Mouse (Mus musculus) limb, embryonic 11.5 days (tissue): ENCODE measurements around the gene Eno2. TPM values are rescaled to one million over a fixed set of nuclear protein-coding genes. Genes with fewer than 3 reads are reported as not detected.
"Not testable (repeated sequence)": the region's sequence is repeated elsewhere in the genome, so short reads cannot be mapped to it uniquely, and the experiment has no call there.

Source experiments
- ATAC-seq: fragments of 200-750 bp; cut with Nextera tagmentation; 2 replicates; pipeline ENCODE4 v1.8.0; 2017; ENCODE audit warnings: low read depth; ENCODE audit not compliant: insufficient number of reproducible peaks, low FRiP score, low TSS enrichment
- DNase-seq: peaks from one replicate; pipeline ENCODE4 v3.0.0-alpha.2; 2015; ENCODE audit warnings: low spot score
- H3K27ac ChIP-seq: fragments of 300-500 bp; sonication (generic); replicated peaks from 2 replicates; pipeline ENCODE4 v1.5.1; 2014; ENCODE audit warnings: low read depth, mild to moderate bottlenecking, low read length
- H3K27me3 ChIP-seq: fragments of 300-500 bp; sonication (generic); 2 replicates; pipeline ENCODE4 v1.6.1; 2014; ENCODE audit warnings: mild to moderate bottlenecking, low read length, mixed read lengths; ENCODE audit not compliant: control insufficient read depth, insufficient read depth
- H3K36me3 ChIP-seq: fragments of 300-500 bp; sonication (generic); 2 replicates; pipeline ENCODE4 v1.6.1; 2014; ENCODE audit warnings: mild to moderate bottlenecking, low read length, moderate library complexity, mixed read lengths; ENCODE audit not compliant: control insufficient read depth, insufficient read depth
- H3K4me1 ChIP-seq: fragments of 300-500 bp; sonication (generic); 2 replicates; pipeline ENCODE4 v1.6.1; 2014; ENCODE audit warnings: low read length, mixed read lengths; ENCODE audit not compliant: control insufficient read depth, insufficient read depth
- H3K4me2 ChIP-seq: fragments of 300-500 bp; sonication (generic); 2 replicates; pipeline ENCODE4 v1.6.1; 2014; ENCODE audit warnings: low read depth, mild to moderate bottlenecking, moderate library complexity; ENCODE audit not compliant: severe bottlenecking
- H3K4me3 ChIP-seq: fragments of 300-500 bp; sonication (generic); 2 replicates; pipeline ENCODE4 v1.5.1; 2014; ENCODE audit warnings: low read depth, low read length
- H3K9ac ChIP-seq: fragments of 300-500 bp; sonication (generic); 2 replicates; pipeline ENCODE4 v1.6.1; 2014; ENCODE audit warnings: mild to moderate bottlenecking, low read length
- H3K9me3 ChIP-seq: fragments of 300-500 bp; sonication (generic); 2 replicates; pipeline ENCODE4 v1.6.1; 2016; ENCODE audit warnings: low read length; ENCODE audit not compliant: control insufficient read depth
- WGBS: fragments of 180-500 bp; shearing (Covaris S2); extraction: QIAGEN DNeasy Blood & Tissue Kit; methylation state at CpG from one replicate; pipeline ENCODE4 v1.1.7; 2014; 5-methylcytosine and 5-hydroxymethylcytosine counted together
- polyA plus RNA-seq: library from polyadenylated mRNA; unstranded; fragments of >200 nt; fragmentation: Nextera tagmentation; extraction: Ambion mirVana; gene quantifications from 2 replicates; pipeline ENCODE4 v1.2.1, GENCODE M21; 2014

Eno2 gene
- polyA plus RNA-seq, 1 experiment from 2014 or later, result 3.0 TPM

DNA sequence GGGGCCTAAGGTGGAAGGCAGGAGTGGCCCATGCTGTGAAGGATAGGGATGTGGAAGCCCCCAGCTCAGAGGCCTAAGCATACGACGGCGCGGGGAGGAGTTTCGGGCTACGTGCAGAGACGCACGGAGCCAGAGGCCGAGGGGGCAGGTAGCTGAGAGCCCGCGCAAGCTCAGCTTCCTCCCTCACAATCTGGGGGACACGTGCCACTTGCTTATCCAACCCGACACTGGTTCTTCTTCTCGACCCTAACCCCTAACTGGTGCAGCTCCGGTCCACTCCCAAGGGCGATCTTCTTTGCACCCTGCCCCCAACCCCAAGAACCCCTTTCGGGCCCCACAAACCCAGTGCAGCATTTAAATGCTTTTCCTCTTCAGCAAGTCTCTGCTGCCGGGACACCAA, 44.0 kb upstream of the Eno2 start:
- Histone ChIP-seq H3K4me2 (peak overlapping the region; percentile 82), H3K27ac (peak overlapping the region; percentile 82), H3K4me3 (peak overlapping the region; percentile 91), H3K9ac (peak overlapping the region; percentile 83), H3K27me3 (no peaks in the 10 kb centered on the region), H3K9me3 (no peaks in the 10 kb centered on the region), H3K4me1 (peaks cover 16% of the 10 kb centered on the region; the same call in 1 of the 2 replicates), H3K36me3 (peaks cover 26% of the 10 kb centered on the region)
- WGBS, result under 1% methylated on average over 18 of the region's 18 CpGs
- peak; percentile 58; the same call in 1 of the 2 replicates for ATAC-seq
- peak; percentile 83 for DNase-seq

- Histone ChIP-seq H3K4me3 (peak overlapping the region; percentile 91), H3K4me1 (peaks cover 16% of the 10 kb centered on the region; the same call in 1 of the 2 replicates), H3K9me3 (no peaks in the 10 kb centered on the region), H3K27ac (peak overlapping the region; percentile 82; the same call in 1 of the 2 replicates), H3K27me3 (no peaks in the 10 kb centered on the region), H3K36me3 (peaks cover 20% of the 10 kb centered on the region), H3K4me2 (peak overlapping the region; percentile 82), H3K9ac (peak overlapping the region; percentile 83)
- DNase-seq (no peak), ATAC-seq (no peak)
- WGBS, result 26% methylated on average over 9 of the region's 9 CpGs
These were observed 43.4 kb upstream of the Eno2 start for GRCm38 (mm10) chr6:124812848-124813247.

GRCm38 (mm10) chr6:124811701-124812560, 42.5 kb upstream of the Eno2 start:
- Histone ChIP-seq H3K27ac (no peak overlapping the region), H3K36me3 (peaks cover 11% of the 10 kb centered on the region), H3K4me3 (peak overlapping the region; percentile 91), H3K27me3 (no peaks in the 10 kb centered on the region), H3K4me1 (peaks cover 16% of the 10 kb centered on the region; the same call in 1 of the 2 replicates), H3K4me2 (peak overlapping the region; percentile 82), H3K9ac (peak overlapping the region; percentile 22; the same call in 1 of the 2 replicates), H3K9me3 (no peaks in the 10 kb centered on the region)
- DNase-seq, result no peak
- ATAC-seq, result no peak
- WGBS, result 85% methylated on average over 24 of the region's 24 CpGs

DNA sequence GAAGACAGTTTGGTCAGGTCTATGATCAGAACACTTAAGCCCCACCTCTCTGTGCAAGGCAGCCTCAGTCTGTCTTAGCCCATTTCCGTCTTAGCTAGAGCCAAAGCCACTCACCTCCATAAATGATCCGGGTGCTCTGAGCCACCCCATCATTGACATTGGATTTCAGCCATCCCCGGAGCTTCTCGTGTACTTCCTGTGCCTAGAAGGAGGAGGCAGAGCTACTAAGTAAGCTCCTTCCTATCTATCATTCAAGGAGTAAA, 41.9 kb upstream of the Eno2 start:
- WGBS, result 92% methylated on average over 4 of the region's 4 CpGs
- Histone ChIP-seq H3K4me3 (no peak overlapping the region), H3K27ac (no peak overlapping the region), H3K9ac (no peak overlapping the region), H3K27me3 (no peaks in the 10 kb centered on the region), H3K36me3 (peaks cover 9% of the 10 kb centered on the region), H3K9me3 (no peaks in the 10 kb centered on the region), H3K4me1 (peaks cover 19% of the 10 kb centered on the region; the same call in 1 of the 2 replicates), H3K4me2 (no peak overlapping the region)
- no peak for DNase-seq
- no peak for ATAC-seq

GRCm38 (mm10) chr6:124810566-124811402, 41.3 kb upstream of the Eno2 start:
- H3K9ac ChIP-seq, H3K36me3 ChIP-seq, H3K9me3 ChIP-seq, ATAC-seq, H3K4me2 ChIP-seq, DNase-seq, H3K4me3 ChIP-seq, H3K27ac ChIP-seq, H3K27me3 ChIP-seq: not testable (repeated sequence)
- 87% methylated on average over 11 of the region's 11 CpGs for WGBS
- H3K4me1 ChIP-seq, result peaks cover 19% of the 10 kb centered on the region; the same call in 1 of the 2 replicates

GRCm38 (mm10) chr6:124809775-124810538, 40.5 kb upstream of the Eno2 start:
- Histone ChIP-seq H3K9ac (peak overlapping the region; percentile 64), H3K4me3 (peak overlapping the region; percentile 56), H3K4me2 (peak overlapping the region; percentile 95), H3K27ac (peak overlapping the region; percentile 80; the same call in 1 of the 2 replicates), H3K27me3 (no peaks in the 10 kb centered on the region), H3K36me3 (peaks cover 9% of the 10 kb centered on the region; the same call in 1 of the 2 replicates), H3K9me3 (no peaks in the 10 kb centered on the region), H3K4me1 (peaks cover 19% of the 10 kb centered on the region; the same call in 1 of the 2 replicates)
- ATAC-seq (no peak), DNase-seq (no peak)
- WGBS, result 50% methylated on average over 14 of the region's 14 CpGs

- peak overlapping the region; percentile 95 for H3K4me2 ChIP-seq
- peak overlapping the region; percentile 56 for H3K4me3 ChIP-seq
- peak overlapping the region; percentile 64 for H3K9ac ChIP-seq
- peak; percentile 90 for DNase-seq
- ATAC-seq, result peak; percentile 14; the same call in 1 of the 2 replicates
- peaks cover 9% of the 10 kb centered on the region; the same call in 1 of the 2 replicates for H3K36me3 ChIP-seq
- H3K27me3 ChIP-seq, result no peaks in the 10 kb centered on the region
- peaks cover 16% of the 10 kb centered on the region; the same call in 1 of the 2 replicates for H3K4me1 ChIP-seq
- peak overlapping the region; percentile 80 for H3K27ac ChIP-seq
- under 1% methylated on average over 35 of the region's 35 CpGs for WGBS
- no peaks in the 10 kb centered on the region for H3K9me3 ChIP-seq
These were observed 39.7 kb upstream of the Eno2 start for GRCm38 (mm10) chr6:124809052-124809774.
